Mouse (Mus musculus) heart, embryonic 10.5 days (tissue): ENCODE results near the gene Gna15. TPM values are rescaled to one million over a fixed set of nuclear protein-coding genes. Genes with fewer than 3 reads are reported as not detected.
A peak's percentile ranks its signal among the peaks of the same experiment; 100 is the strongest.

ENCODE experiments used
- DNase-seq: peaks from one replicate; pipeline ENCODE4 v3.0.0-alpha.2; 2017; ENCODE audit warnings: low spot score
- H3K27ac ChIP-seq: fragments of 300-500 bp; sonication (generic); 2 replicates; pipeline ENCODE4 v1.5.1; 2016; ENCODE audit warnings: mild to moderate bottlenecking
- H3K27me3 ChIP-seq: fragments of 300-500 bp; sonication (generic); 2 replicates; pipeline ENCODE4 v1.6.1; 2016; ENCODE audit warnings: mild to moderate bottlenecking; ENCODE audit not compliant: poor library complexity, insufficient read depth, severe bottlenecking
- H3K36me3 ChIP-seq: fragments of 300-500 bp; sonication (generic); 2 replicates; pipeline ENCODE4 v1.6.1; 2016; ENCODE audit warnings: mild to moderate bottlenecking, moderate library complexity
- H3K4me1 ChIP-seq: fragments of 300-500 bp; sonication (generic); 2 replicates; pipeline ENCODE4 v1.6.1; 2016; ENCODE audit warnings: mild to moderate bottlenecking
- H3K4me3 ChIP-seq: fragments of 300-500 bp; sonication (generic); 2 replicates; pipeline ENCODE4 v1.5.1; 2016; ENCODE audit warnings: mild to moderate bottlenecking, moderate library complexity
- H3K9me3 ChIP-seq: fragments of 300-500 bp; sonication (generic); 2 replicates; pipeline ENCODE4 v1.6.1; 2016; ENCODE audit warnings: mild to moderate bottlenecking, moderate library complexity
- WGBS: fragments of 180-500 bp; shearing (Covaris S2); methylation state at CpG from one replicate; pipeline ENCODE4 v1.1.7; 2016; 5-methylcytosine and 5-hydroxymethylcytosine counted together
- polyA plus RNA-seq: library from polyadenylated mRNA; unstranded; fragments of >200 nt; fragmentation: Nextera tagmentation; extraction: Ambion mirVana; gene quantifications from 2 replicates; pipeline ENCODE4 v1.2.1, GENCODE M21; 2016

The Gna15 gene
- polyA plus RNA-seq, 1 experiment from 2014 or later, result 2.8 TPM

DNA sequence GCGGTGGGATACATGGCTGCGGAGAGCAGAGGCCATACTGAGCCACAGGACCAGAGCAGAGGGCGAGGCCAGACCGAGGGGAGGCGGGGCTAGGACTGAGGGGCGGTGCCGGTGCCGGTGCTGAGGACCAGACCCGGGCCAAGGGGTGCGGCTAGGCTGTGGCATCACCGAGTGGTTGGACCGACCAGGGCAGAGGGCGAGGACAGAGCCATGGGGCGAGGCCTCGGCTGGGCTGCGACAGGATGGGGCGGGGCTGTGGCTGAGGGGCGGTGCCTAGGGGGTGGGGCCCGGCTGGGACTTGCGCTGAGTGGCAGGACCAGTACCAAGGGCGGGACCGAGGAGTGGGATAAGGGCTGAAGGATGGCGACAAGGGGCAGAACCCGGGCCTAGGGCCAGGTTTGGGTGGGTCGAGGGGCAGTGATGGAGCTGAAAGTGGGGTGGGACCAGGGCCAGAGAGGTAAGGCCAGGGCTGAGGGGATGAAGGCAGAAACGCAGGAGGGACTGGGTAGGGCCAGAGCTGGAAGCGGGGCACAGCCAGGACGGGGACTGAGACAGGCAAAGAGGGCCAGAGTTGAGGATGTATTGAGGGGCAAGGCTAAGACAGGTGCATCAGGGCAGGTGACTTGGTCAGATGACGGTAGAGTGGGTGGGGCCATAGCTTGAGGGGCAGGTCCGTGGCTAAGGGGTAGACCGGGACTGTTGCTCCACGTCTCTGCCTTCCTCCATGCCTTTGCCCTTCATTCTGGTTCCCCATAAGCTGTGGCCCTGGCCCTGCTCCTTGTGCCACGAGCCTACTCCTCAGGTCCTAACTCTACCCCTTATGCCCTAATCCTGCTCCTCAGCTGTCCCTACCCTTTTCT, 59.4 kb downstream of the Gna15 start:
- Histone ChIP-seq H3K9me3 (no peaks in the 10 kb centered on the region), H3K27me3 (peaks cover 100% of the 10 kb centered on the region), H3K4me3 (peak overlapping the region; percentile 56), H3K36me3 (no peaks in the 10 kb centered on the region), H3K27ac (0 out of 2 replicates have a peak overlapping the region, but pooled peaks have one; percentile 37), H3K4me1 (peaks cover 21% of the 10 kb centered on the region)
- 3% methylated on average over 33 of the region's 33 CpGs for WGBS
- peak; percentile 70 for DNase-seq

DNA sequence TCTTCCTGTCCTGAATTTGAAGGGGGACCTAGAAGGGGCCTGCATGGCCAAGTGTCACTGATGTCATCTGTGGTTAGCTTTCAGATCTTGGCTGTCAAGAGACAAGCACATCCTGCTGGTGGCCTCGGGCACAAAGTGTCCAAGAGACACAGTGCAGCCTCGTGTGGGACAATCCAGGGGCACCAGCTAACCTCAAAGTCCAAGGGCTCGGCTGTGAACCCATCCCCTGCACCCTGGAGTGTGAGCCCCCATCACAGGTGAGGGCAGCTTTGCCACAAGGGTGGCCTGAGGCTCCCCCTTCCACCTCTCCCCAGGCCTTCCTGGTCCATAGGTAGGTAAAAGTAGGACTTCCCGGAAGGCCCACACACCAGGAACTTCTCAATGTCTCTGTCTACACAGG, 60.5 kb downstream of the Gna15 start:
- Histone ChIP-seq H3K36me3 (no peaks in the 10 kb centered on the region), H3K9me3 (no peaks in the 10 kb centered on the region), H3K27ac (no peak overlapping the region), H3K4me3 (no peak overlapping the region), H3K27me3 (peaks cover 100% of the 10 kb centered on the region), H3K4me1 (peaks cover 21% of the 10 kb centered on the region)
- peak; percentile 70 for DNase-seq
- WGBS, result 55% methylated on average over 4 of the region's 4 CpGs

DNA sequence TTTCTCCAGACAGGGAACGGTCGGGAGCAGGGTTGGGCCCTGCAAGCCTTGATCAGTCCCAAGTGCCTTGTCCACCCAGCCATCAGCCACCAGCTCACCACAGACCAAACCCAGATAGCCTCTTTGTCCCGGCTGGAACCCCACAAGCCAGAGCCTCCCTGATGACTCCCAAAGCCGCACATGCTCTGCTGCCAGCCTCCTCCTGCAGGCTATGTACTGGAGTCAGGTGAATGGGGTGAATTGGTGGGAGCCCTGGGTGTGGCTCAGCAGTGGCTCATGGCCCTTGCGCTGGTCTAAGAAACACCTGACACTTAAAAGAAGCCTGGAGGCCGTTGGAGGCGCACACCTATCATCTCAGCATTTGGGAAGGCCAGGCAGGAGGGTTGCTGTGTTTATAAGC, 61.1 kb downstream of the Gna15 start:
- WGBS, result 72% methylated on average over 7 of the region's 7 CpGs
- no peaks in the 10 kb centered on the region for H3K9me3 ChIP-seq
- no peak overlapping the region for H3K27ac ChIP-seq
- H3K4me3 ChIP-seq, result no peak overlapping the region
- peaks cover 98% of the 10 kb centered on the region for H3K27me3 ChIP-seq
- DNase-seq, result peak; percentile 70
- H3K36me3 ChIP-seq, result no peaks in the 10 kb centered on the region
- peaks cover 21% of the 10 kb centered on the region for H3K4me1 ChIP-seq

DNA sequence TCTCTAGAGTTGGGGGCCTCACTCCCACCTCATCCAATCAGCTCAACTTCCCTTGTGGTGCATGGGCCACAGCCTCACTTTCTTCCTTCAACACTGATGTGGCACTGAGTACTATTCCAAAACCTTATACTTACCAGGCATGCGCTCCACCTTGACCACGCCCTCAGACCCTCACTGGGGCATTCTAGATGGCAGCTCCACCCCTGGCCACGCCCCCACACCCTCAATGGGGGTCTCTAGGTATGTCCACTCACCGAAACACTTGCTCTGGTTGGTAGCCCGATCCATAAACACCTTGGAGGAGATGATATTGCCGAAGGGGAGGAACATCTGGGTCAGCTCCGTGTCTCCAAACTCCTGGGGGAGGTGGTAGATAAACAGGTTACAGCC, 61.6 kb downstream of the Gna15 start:
- DNase-seq, result no peak
- Histone ChIP-seq H3K9me3 (no peaks in the 10 kb centered on the region), H3K27ac (no peak overlapping the region), H3K4me1 (peaks cover 21% of the 10 kb centered on the region), H3K36me3 (no peaks in the 10 kb centered on the region), H3K27me3 (peaks cover 98% of the 10 kb centered on the region), H3K4me3 (peak overlapping the region; percentile 12; the same call in 1 of the 2 replicates)
- 39% methylated on average over 7 of the region's 7 CpGs for WGBS

DNA sequence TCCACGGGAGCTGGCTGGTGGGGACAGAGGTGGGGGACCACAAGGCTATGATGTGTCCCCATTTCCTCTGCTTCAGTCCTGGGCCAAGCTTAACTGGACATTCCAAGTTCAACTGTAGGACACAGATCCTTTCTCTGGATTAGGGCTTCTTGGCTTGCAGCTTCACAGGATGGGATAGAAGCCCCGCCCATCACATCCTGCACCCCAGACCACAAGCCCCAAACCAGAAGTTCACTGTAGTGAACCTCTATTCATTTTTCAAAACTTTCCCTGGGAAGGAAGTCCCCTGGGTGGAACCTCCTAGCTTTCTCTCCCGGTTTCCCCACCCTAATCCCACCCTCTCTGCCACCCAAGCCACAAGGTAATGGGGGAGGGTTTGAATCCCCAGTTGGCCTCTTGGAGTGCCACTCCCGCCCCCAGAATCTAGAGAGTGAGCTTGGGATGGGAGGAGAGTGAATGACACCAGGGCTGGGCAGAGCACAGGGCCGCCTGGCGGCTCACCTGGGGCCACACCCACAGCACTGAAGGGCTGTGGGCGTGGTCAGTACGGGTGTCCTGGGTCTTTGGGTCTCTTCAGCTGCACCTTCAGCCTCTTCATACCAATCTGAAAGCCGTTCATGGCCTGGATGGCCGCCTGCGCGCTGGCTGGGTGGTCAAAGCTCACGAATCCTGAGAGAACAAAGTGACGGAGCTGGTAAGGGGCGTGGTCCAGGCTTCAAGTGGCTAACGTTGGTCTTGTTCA, 62.2 kb downstream of the Gna15 start:
- peak; percentile 72 for DNase-seq
- 6% methylated on average over 16 of the region's 16 CpGs for WGBS
- Histone ChIP-seq H3K4me3 (peak overlapping the region; percentile 12; the same call in 1 of the 2 replicates), H3K36me3 (no peaks in the 10 kb centered on the region), H3K4me1 (peaks cover 21% of the 10 kb centered on the region), H3K9me3 (no peaks in the 10 kb centered on the region), H3K27ac (no peak overlapping the region), H3K27me3 (peaks cover 98% of the 10 kb centered on the region)

GRCm38 (mm10) chr10:81460951-81461350, 63.1 kb downstream of the Gna15 start:
- 36% methylated on average over 11 of the region's 11 CpGs for WGBS
- Histone ChIP-seq H3K9me3 (no peaks in the 10 kb centered on the region), H3K27ac (no peak overlapping the region), H3K27me3 (peaks cover 98% of the 10 kb centered on the region), H3K36me3 (no peaks in the 10 kb centered on the region), H3K4me3 (no peak overlapping the region), H3K4me1 (peaks cover 21% of the 10 kb centered on the region)
- DNase-seq, result no peak

- H3K4me3 ChIP-seq, result no peak overlapping the region
- peaks cover 21% of the 10 kb centered on the region for H3K4me1 ChIP-seq
- WGBS, result 31% methylated on average over 20 of the region's 20 CpGs
- no peaks in the 10 kb centered on the region for H3K36me3 ChIP-seq
- H3K9me3 ChIP-seq, result no peaks in the 10 kb centered on the region
- H3K27ac ChIP-seq, result no peak overlapping the region
- peaks cover 98% of the 10 kb centered on the region for H3K27me3 ChIP-seq
- no peak for DNase-seq
These were observed 63.6 kb downstream of the Gna15 start for GRCm38 (mm10) chr10:81460471-81460870.

DNA sequence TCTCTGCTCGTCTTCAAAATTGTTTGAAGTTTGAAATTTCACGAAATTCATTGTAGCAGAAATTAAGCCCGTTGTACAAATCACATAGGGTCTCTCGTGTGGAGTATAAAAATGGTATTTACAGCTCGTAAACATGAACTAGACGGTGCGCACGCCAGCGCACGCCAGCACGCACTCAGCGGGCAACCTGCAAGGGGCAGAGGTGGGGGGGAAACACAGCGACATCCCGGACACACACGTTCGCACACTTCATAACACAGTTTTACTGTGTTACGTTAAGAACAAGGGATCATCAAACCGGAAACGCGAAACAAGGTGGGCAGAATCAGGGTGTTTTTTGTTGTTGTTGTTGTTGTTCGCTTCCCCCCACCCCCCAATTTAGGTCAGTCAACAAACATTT, 64.6 kb downstream of the Gna15 start:
- Histone ChIP-seq H3K36me3 (no peaks in the 10 kb centered on the region), H3K4me1 (peaks cover 18% of the 10 kb centered on the region), H3K4me3 (no peak overlapping the region), H3K27ac (no peak overlapping the region), H3K9me3 (no peaks in the 10 kb centered on the region), H3K27me3 (peaks cover 98% of the 10 kb centered on the region)
- WGBS, result 59% methylated on average over 21 of the region's 21 CpGs
- no peak for DNase-seq

DNA sequence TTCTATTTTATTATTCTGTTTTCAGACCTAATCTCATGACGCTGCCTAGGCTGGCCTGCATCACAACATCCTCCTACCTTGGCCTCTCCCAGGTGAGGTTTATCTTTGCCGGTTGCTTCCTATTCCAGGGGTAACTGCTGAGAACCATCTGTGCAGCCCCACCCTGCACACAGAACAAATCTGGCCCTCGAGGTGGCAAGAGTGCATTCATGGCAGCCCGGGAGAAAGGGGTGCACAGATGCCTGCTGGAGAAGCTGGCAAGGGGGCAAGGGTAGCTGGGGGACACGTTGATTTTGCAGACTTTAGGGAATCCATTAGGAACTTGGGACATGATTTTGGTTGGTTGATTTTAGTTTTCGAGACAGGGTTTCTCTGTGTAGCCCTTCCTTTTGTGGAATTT, 65.8 kb downstream of the Gna15 start:
- Histone ChIP-seq H3K9me3 (no peaks in the 10 kb centered on the region), H3K36me3 (no peaks in the 10 kb centered on the region), H3K27me3 (peaks cover 98% of the 10 kb centered on the region), H3K4me1 (peaks cover 12% of the 10 kb centered on the region), H3K27ac (no peak overlapping the region), H3K4me3 (no peak overlapping the region)
- WGBS, result 82% methylated on average over 6 of the region's 6 CpGs
- DNase-seq, result peak; percentile 71

- no peak for DNase-seq
- WGBS, result 83% methylated on average over 8 of the region's 8 CpGs
These were observed 66.4 kb downstream of the Gna15 start for GRCm38 (mm10) chr10:81457624-81458023.

DNA sequence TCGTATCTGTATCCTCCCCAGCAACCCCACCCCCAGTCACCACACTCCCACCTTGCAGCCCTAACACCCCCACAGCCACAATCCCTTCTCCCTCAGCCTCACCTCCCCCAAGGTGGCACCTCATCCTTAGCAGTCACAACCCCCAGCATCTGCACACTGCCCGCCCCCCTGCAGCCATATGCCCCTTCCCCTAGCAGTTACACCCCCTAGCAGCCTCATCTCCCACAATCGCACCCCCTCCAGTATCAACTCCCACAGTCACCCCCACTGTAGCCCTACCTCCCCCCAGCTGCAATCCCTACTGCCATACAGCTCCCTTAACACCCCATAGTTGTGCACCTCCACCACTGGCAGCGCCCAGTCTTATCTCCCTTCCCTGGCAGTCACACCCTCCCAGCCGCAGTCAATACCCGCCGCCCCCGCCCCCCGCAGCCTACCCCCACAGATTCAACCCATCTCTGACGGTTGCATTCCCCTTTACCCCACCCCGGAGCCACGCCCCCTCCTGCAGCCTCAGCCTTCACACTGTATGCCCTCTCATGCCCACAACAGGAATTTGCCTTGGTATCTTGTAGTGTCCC, 67.0 kb downstream of the Gna15 start:
- DNase-seq, result peak; percentile 73
- Histone ChIP-seq H3K27me3 (peaks cover 98% of the 10 kb centered on the region), H3K9me3 (no peaks in the 10 kb centered on the region), H3K36me3 (no peaks in the 10 kb centered on the region), H3K27ac (no peak overlapping the region), H3K4me1 (peaks cover 22% of the 10 kb centered on the region), H3K4me3 (no peak overlapping the region)
- 46% methylated on average over 12 of the region's 12 CpGs for WGBS

More at GRCm38 (mm10) chr10:81457624-81458023, 66.4 kb downstream of the Gna15 start:
- peaks cover 18% of the 10 kb centered on the region for H3K4me1 ChIP-seq
- peaks cover 98% of the 10 kb centered on the region for H3K27me3 ChIP-seq
- H3K4me3 ChIP-seq, result no peak overlapping the region
- H3K9me3 ChIP-seq, result no peaks in the 10 kb centered on the region
- H3K27ac ChIP-seq, result no peak overlapping the region
- H3K36me3 ChIP-seq, result no peaks in the 10 kb centered on the region

- 60% methylated on average over 28 of the region's 28 CpGs for WGBS
- Histone ChIP-seq H3K4me1 (peaks cover 14% of the 10 kb centered on the region), H3K9me3 (no peaks in the 10 kb centered on the region), H3K4me3 (no peak within 1 kb of the TSS), H3K36me3 (no peaks in the 10 kb centered on the region), H3K27me3 (peaks cover 96% of the 10 kb centered on the region), H3K27ac (no peak within 1 kb of the TSS)
- DNase-seq, result no peak
These were observed 68.7 kb downstream of the Gna15 start, which contains the start of gene Nfic for GRCm38 (mm10) chr10:81455181-81455895. Nfic (minus strand) TSS chr10:81455635.
